Mouse (Mus musculus) forebrain, embryonic 16.5 days (tissue): ENCODE data around the gene Hnrnph3. TPM values are rescaled to one million over a fixed set of nuclear protein-coding genes. Genes with fewer than 3 reads are reported as not detected.

Experiments
- ATAC-seq: fragments of 200-750 bp; cut with Nextera tagmentation; 2 replicates; pipeline ENCODE4 v1.8.0; 2017; ENCODE audit warnings: mild to moderate bottlenecking, moderate library complexity
- H3K27ac ChIP-seq: fragments of 300-500 bp; sonication (generic); 2 replicates; pipeline ENCODE4 v1.5.1; 2014; ENCODE audit warnings: low read length, control low read depth
- H3K27me3 ChIP-seq: fragments of 300-500 bp; sonication (generic); replicated peaks from 2 replicates; pipeline ENCODE4 v1.6.1; 2014; ENCODE audit warnings: low read length; ENCODE audit not compliant: control insufficient read depth, insufficient read depth
- H3K36me3 ChIP-seq: fragments of 300-500 bp; sonication (generic); 2 replicates; pipeline ENCODE4 v1.6.1; 2014; ENCODE audit not compliant: control insufficient read depth, insufficient read depth
- H3K4me1 ChIP-seq: fragments of 300-500 bp; sonication (generic); replicated peaks from 2 replicates; pipeline ENCODE4 v1.6.1; 2014; ENCODE audit warnings: low read length; ENCODE audit not compliant: control insufficient read depth, insufficient read depth
- H3K4me2 ChIP-seq: fragments of 300-500 bp; sonication (generic); 2 replicates; pipeline ENCODE4 v1.6.1; 2014; ENCODE audit warnings: mild to moderate bottlenecking, low read length, control low read depth
- H3K4me3 ChIP-seq: fragments of 300-500 bp; sonication (generic); replicated peaks from 2 replicates; pipeline ENCODE4 v1.5.1; 2014; ENCODE audit warnings: mild to moderate bottlenecking, low read length, control low read depth
- H3K9ac ChIP-seq: fragments of 300-500 bp; sonication (generic); replicated peaks from 2 replicates; pipeline ENCODE4 v1.6.1; 2014; ENCODE audit warnings: low read depth, low read length, control low read depth
- H3K9me3 ChIP-seq: fragments of 300-500 bp; sonication (generic); 2 replicates; pipeline ENCODE4 v1.6.1; 2016; ENCODE audit warnings: low read length; ENCODE audit not compliant: control insufficient read depth
- WGBS: fragments of 180-500 bp; shearing (Covaris S2); extraction: QIAGEN DNeasy Blood & Tissue Kit; methylation state at CpG from one replicate; pipeline ENCODE4 v1.1.7; 2014; 5-methylcytosine and 5-hydroxymethylcytosine counted together
- polyA plus RNA-seq: library from polyadenylated mRNA; unstranded; fragments of >200 nt; fragmentation: Nextera tagmentation; extraction: Ambion mirVana; gene quantifications from 2 replicates; pipeline ENCODE4 v1.2.1, GENCODE M21; 2015

The Hnrnph3 gene
- polyA plus RNA-seq, 1 experiment from 2014 or later, result 205 TPM

GRCm38 (mm10) chr10:63025491-63026011, 1.5 kb upstream of the Hnrnph3 start:
- Histone ChIP-seq H3K9me3 (no peaks in the 10 kb centered on the region), H3K27me3 (no peaks in the 10 kb centered on the region), H3K4me3 (peak overlapping the region; percentile 89), H3K27ac (peak overlapping the region; percentile 100), H3K36me3 (no peaks in the 10 kb centered on the region), H3K9ac (0 out of 2 replicates have a peak overlapping the region, but pooled peaks have one; percentile 0), H3K4me2 (peak overlapping the region; percentile 81), H3K4me1 (peaks cover 36% of the 10 kb centered on the region)
- WGBS, result 8% methylated on average over 6 of the region's 6 CpGs
- no peak for ATAC-seq

GRCm38 (mm10) chr10:63025016-63025415, 999 bp upstream of the Hnrnph3 start:
- H3K36me3 ChIP-seq, result no peaks in the 10 kb centered on the region
- WGBS, result 14% methylated on average over 2 of the region's 2 CpGs
- H3K27ac ChIP-seq, result peak overlapping the region; percentile 100
- no peaks in the 10 kb centered on the region for H3K27me3 ChIP-seq
- H3K9me3 ChIP-seq, result no peaks in the 10 kb centered on the region
- peak overlapping the region; percentile 89 for H3K4me3 ChIP-seq
- H3K9ac ChIP-seq, result peak overlapping the region; percentile 88
- H3K4me2 ChIP-seq, result peak overlapping the region; percentile 81
- peaks cover 42% of the 10 kb centered on the region for H3K4me1 ChIP-seq
- no peak for ATAC-seq

- Histone ChIP-seq H3K9me3 (no peaks in the 10 kb centered on the region), H3K27ac (peak overlapping the region; percentile 100), H3K4me1 (peaks cover 42% of the 10 kb centered on the region), H3K9ac (peak overlapping the region; percentile 88), H3K36me3 (no peaks in the 10 kb centered on the region), H3K4me3 (peak overlapping the region; percentile 89), H3K4me2 (peak overlapping the region; percentile 81), H3K27me3 (no peaks in the 10 kb centered on the region)
- ATAC-seq, result peak; percentile 13
- WGBS, result 0% methylated on average over 8 of the region's 8 CpGs
These were observed 528 bp upstream of the Hnrnph3 start for GRCm38 (mm10) chr10:63024580-63024910.

- WGBS, result under 1% methylated on average over 64 of the region's 68 CpGs
- Histone ChIP-seq H3K4me1 (peaks cover 50% of the 10 kb centered on the region), H3K4me3 (peak overlapping the region; percentile 89)
These were observed 782 bp downstream of the Hnrnph3 start for GRCm38 (mm10) chr10:63023121-63023748.

GRCm38 (mm10) chr10:63022541-63023120, 1.4 kb downstream of the Hnrnph3 start:
- H3K27ac ChIP-seq, result peak overlapping the region; percentile 100
- H3K4me2 ChIP-seq, result peak overlapping the region; percentile 78
- no peak for ATAC-seq
- H3K9ac ChIP-seq, result peak overlapping the region; percentile 99
- WGBS, result under 1% methylated on average over 27 of the region's 27 CpGs
- H3K4me3 ChIP-seq, result peak overlapping the region; percentile 89
- no peaks in the 10 kb centered on the region for H3K27me3 ChIP-seq
- H3K36me3 ChIP-seq, result no peaks in the 10 kb centered on the region
- no peaks in the 10 kb centered on the region for H3K9me3 ChIP-seq
- H3K4me1 ChIP-seq, result peaks cover 50% of the 10 kb centered on the region

More at GRCm38 (mm10) chr10:63023121-63023748, 782 bp downstream of the Hnrnph3 start:
- peak; percentile 29 for ATAC-seq
- Histone ChIP-seq H3K9me3 (no peaks in the 10 kb centered on the region), H3K27me3 (no peaks in the 10 kb centered on the region), H3K4me2 (peak overlapping the region; percentile 78), H3K36me3 (no peaks in the 10 kb centered on the region), H3K27ac (peak overlapping the region; percentile 100), H3K9ac (peak overlapping the region; percentile 99)

GRCm38 (mm10) chr10:63021702-63022101, 2.3 kb downstream of the Hnrnph3 start:
- WGBS, result 26% methylated on average over 4 of the region's 4 CpGs
- H3K9ac ChIP-seq, result peak overlapping the region; percentile 99

GRCm38 (mm10) chr10:63019304-63019703, 4.7 kb downstream of the Hnrnph3 start:
- 74% methylated on average over 6 of the region's 6 CpGs for WGBS
- H3K4me1 ChIP-seq, result peaks cover 28% of the 10 kb centered on the region
- H3K36me3 ChIP-seq, result peaks cover 21% of the 10 kb centered on the region
- no peaks in the 10 kb centered on the region for H3K9me3 ChIP-seq
- no peak overlapping the region for H3K9ac ChIP-seq
- H3K4me3 ChIP-seq, result no peak overlapping the region
- no peak overlapping the region for H3K27ac ChIP-seq
- ATAC-seq, result no peak
- no peak overlapping the region for H3K4me2 ChIP-seq
- no peaks in the 10 kb centered on the region for H3K27me3 ChIP-seq

More at GRCm38 (mm10) chr10:63021702-63022101, 2.3 kb downstream of the Hnrnph3 start:
- peaks cover 46% of the 10 kb centered on the region for H3K4me1 ChIP-seq
- H3K4me2 ChIP-seq, result peak overlapping the region; percentile 78
- peak overlapping the region; percentile 89 for H3K4me3 ChIP-seq
- no peaks in the 10 kb centered on the region for H3K27me3 ChIP-seq
- H3K9me3 ChIP-seq, result no peaks in the 10 kb centered on the region
- H3K36me3 ChIP-seq, result peaks cover 7% of the 10 kb centered on the region; the same call in 1 of the 2 replicates
- ATAC-seq, result no peak
- H3K27ac ChIP-seq, result no peak overlapping the region

GRCm38 (mm10) chr10:63014168-63014567, 9.8 kb downstream of the Hnrnph3 start:
- WGBS, result 77% methylated on average over 9 of the region's 9 CpGs
- Histone ChIP-seq H3K36me3 (peaks cover 55% of the 10 kb centered on the region), H3K4me1 (peaks cover 6% of the 10 kb centered on the region), H3K9ac (no peak overlapping the region), H3K9me3 (no peaks in the 10 kb centered on the region), H3K4me3 (no peak overlapping the region), H3K27ac (no peak overlapping the region), H3K27me3 (no peaks in the 10 kb centered on the region), H3K4me2 (no peak overlapping the region)
- no peak for ATAC-seq

- Histone ChIP-seq H3K4me3 (no peak overlapping the region), H3K9me3 (no peaks in the 10 kb centered on the region), H3K27ac (no peak overlapping the region), H3K27me3 (no peaks in the 10 kb centered on the region), H3K36me3 (peaks cover 58% of the 10 kb centered on the region), H3K4me1 (peaks cover 3% of the 10 kb centered on the region), H3K9ac (no peak overlapping the region), H3K4me2 (no peak overlapping the region)
- ATAC-seq, result no peak
- 57% methylated on average over 3 of the region's 3 CpGs for WGBS
These were observed 10.5 kb downstream of the Hnrnph3 start for GRCm38 (mm10) chr10:63013476-63013875.
